Mouse (Mus musculus): ENCODE data around the gene Tm6sf1. TPM values are rescaled to one million over a fixed set of nuclear protein-coding genes. Genes with fewer than 3 reads are reported as not detected.
"Not testable (repeated sequence)": the region's sequence is repeated elsewhere in the genome, so short reads cannot be mapped to it uniquely, and the experiment has no call there.

The Tm6sf1 gene
- 21.2 and 24.4 TPM in 2 replicates for polyA plus RNA-seq (2012; ENCODE audit: insufficient read depth, insufficient read length, missing spikeins)

DNA sequence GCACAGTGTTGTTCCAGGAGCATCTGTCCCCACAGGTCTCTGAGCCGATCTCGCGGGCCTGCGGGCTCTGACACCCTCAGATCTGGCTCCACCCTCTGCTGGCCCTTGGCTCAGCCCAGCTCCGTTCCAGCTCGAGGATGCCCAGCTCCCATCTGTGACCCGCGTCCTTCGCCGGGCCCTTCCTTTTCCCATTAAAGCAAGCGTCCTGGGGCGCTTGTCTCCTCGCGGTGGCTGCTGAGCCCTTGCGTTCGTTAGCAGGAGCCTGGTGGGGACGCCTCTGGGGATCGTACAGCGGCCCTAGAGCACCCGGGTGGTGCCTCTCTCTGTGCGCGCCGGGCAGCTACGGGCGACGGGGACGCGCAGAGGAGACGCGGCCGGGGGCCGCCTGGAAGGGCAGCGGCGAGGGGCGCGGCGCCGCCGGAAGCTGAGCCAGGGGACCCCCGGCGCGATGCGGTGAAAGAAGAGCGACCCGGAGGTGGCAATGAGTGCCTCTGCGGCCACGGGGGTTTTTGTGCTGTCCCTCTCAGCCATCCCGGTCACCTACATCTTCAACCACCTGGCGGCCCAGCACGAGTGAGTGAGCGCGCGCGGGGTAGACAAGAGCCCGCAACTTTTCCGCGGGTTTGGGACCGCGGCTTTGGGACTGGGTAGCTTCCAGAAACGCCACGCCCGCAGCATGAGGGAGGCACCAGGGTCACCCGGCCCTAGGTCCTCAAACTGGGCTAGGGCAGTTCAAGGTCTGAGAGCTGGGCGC lies at the start of gene Tm6sf1:
Tm6sf1 (plus strand) TSS at position 34 of the 754 bp plus-strand sequence.
- Histone ChIP-seq H3K4me3 (ENCODE audit: insufficient read depth, low read depth, low read length) (peak within 1 kb of the TSS; percentile 88), H3K4me1 (ENCODE audit: control insufficient read depth, insufficient read depth, insufficient read length, low read length) (peaks cover 20% of the 10 kb centered on the region), H3K27ac (replicated peaks; ENCODE audit: low read depth, low read length) (peak within 1 kb of the TSS; percentile 84)

- H3K27ac ChIP-seq (replicated peaks; ENCODE audit: low read depth, low read length): no peak overlapping the region
Measured at GRCm38 (mm10) chr7:81824906-81825305, 33.9 kb upstream of the Tm6sf1 start.

DNA sequence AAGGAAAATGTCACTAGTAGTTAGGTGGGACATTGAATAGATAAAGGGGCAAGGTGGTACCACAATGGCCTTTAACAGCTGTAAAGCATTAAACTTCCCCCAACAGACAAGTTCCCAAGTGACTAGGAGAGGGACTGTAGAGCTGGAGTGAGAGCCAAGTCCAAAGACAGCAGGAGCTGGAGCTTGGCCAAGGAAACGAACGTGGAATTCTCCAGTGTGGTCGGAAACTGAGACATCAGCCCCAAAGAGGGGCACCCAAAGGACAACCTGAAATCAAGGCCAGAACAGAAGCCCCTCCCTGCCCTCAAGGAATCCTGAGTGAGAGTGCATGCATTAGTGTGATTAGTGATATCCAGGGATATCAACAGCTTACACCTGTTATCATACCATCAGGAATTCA lies 33.4 kb upstream of the Tm6sf1 start:
- H3K27ac ChIP-seq (replicated peaks; ENCODE audit: low read depth, low read length): no peak overlapping the region
- no peak overlapping the region for H3K4me3 ChIP-seq (ENCODE audit: insufficient read depth, low read depth, low read length)
- H3K4me1 ChIP-seq (ENCODE audit: control insufficient read depth, insufficient read depth, insufficient read length, low read length): peaks cover 27% of the 10 kb centered on the region

More at GRCm38 (mm10) chr7:81824906-81825305, 33.9 kb upstream of the Tm6sf1 start:
- Histone ChIP-seq H3K4me3 (ENCODE audit: insufficient read depth, low read depth, low read length) (no peak overlapping the region), H3K4me1 (ENCODE audit: control insufficient read depth, insufficient read depth, insufficient read length, low read length) (peaks cover 25% of the 10 kb centered on the region)

DNA sequence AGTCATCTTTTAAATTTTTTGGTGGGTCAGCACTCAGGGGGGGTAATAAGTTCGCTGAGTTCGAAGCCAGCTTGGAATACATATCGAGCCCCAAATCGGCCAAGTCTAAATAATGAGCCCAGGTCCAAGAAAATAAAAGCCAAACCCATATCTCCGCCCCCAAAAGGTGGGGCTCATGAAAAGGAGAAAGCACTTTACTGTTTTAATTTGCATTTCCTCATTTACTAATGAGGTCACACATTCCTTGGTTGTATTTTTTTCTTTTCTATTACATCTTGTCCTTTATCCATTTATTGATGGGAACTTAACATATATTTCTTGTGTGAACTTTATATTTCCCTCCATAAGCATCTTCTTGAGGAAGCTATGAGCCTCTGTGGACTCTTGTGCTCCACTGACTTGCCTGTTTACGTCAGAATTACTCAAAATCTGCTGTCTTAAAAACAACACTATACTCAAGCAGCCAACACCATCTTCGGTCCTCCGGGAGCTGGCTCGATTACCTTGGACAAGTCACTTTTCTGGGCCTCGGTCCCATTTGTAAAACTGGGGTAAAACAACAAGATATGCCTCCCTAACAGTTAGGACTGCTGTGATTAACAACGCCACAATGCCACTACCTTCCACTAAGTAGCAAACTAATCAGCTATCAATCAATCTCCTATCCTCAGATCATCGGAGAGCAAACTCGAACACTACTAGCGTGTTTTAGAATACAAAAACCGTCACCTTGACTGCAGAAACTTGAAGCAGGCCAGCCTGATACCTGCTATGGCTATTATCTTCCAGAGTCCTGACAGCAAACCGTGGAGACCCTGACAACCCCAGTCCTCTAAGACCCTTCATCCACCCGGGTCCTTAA lies 30.8 kb upstream of the Tm6sf1 start:
- peaks cover 27% of the 10 kb centered on the region for H3K4me1 ChIP-seq (ENCODE audit: control insufficient read depth, insufficient read depth, insufficient read length, low read length)
- H3K4me3 ChIP-seq (ENCODE audit: insufficient read depth, low read depth, low read length): peak overlapping the region; percentile 98

GRCm38 (mm10) chr7:81828681-81829378 lies 30.0 kb upstream of the Tm6sf1 start:
- H3K27ac ChIP-seq (replicated peaks; ENCODE audit: low read depth, low read length): peak overlapping the region; percentile 90
- peak overlapping the region; percentile 98 for H3K4me3 ChIP-seq (ENCODE audit: insufficient read depth, low read depth, low read length)
- peaks cover 25% of the 10 kb centered on the region for H3K4me1 ChIP-seq (ENCODE audit: control insufficient read depth, insufficient read depth, insufficient read length, low read length)

More for the DNA sequence above, 30.8 kb upstream of the Tm6sf1 start:
- H3K27ac ChIP-seq (replicated peaks; ENCODE audit: low read depth, low read length): peak overlapping the region; percentile 90

DNA sequence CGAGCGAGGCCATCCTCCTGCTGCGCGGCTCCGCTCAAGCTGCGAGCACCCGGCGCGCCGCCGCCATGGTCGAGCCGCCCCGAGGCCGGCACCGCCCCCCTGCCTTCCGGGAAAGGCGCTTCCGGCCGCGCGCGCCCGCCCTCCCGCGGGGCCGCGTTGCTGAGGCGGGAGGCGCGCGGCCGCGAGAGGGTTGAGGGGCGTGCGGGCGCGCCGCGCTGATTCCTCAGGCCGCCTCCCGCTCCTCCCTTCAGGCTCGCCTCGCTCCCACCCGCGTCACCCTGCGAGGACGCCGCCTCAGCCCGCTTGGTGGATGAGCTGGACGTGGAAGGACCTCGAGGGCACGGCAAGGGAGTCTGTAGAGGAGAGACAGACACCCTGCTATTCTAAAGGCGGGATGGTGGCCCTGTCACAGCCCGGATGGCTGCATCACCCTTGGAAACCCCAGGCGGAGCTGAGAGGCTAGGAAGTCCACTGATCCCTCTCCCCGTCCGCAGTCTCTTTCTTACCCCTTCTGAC lies 29.4 kb upstream of the Tm6sf1 start, which contains the start of gene Btbd1:
Btbd1 (minus strand) TSS at position 53 of the 516 bp plus-strand sequence.
- peak within 1 kb of the TSS; percentile 98 for H3K4me3 ChIP-seq (ENCODE audit: insufficient read depth, low read depth, low read length)
- peak within 1 kb of the TSS; percentile 90 for H3K27ac ChIP-seq (replicated peaks; ENCODE audit: low read depth, low read length)
- H3K4me1 ChIP-seq (ENCODE audit: control insufficient read depth, insufficient read depth, insufficient read length, low read length): peaks cover 22% of the 10 kb centered on the region

- Histone ChIP-seq H3K4me1 (ENCODE audit: control insufficient read depth, insufficient read depth, insufficient read length, low read length) (peaks cover 2% of the 10 kb centered on the region; the same call in 1 of the 2 replicates), H3K4me3 (ENCODE audit: insufficient read depth, low read depth, low read length) (no peak overlapping the region), H3K27ac (replicated peaks; ENCODE audit: low read depth, low read length) (no peak overlapping the region)
Measured at GRCm38 (mm10) chr7:81834847-81835246, 24.0 kb upstream of the Tm6sf1 start.

DNA sequence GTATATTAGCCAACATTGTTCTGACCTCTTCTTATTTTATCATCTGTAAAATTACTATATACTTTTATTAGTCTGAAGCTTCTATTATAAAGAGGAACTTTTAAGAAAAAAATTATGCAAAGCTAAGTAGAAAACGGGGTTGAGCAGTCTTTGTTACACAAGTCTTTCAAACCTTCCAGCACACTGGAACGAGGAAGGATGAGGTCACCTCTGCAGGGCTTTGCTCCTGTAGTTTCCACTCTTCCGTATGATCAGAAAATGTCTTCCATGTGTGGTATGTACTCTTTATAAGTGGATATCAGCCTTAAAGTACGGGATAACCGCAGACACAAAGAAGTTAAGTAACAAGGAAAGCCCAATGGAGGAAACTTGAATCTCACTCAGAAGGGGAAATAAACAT lies 23.4 kb upstream of the Tm6sf1 start:
- no peak overlapping the region for H3K27ac ChIP-seq (replicated peaks; ENCODE audit: low read depth, low read length)
- no peak overlapping the region for H3K4me3 ChIP-seq (ENCODE audit: insufficient read depth, low read depth, low read length)
- H3K4me1 ChIP-seq (ENCODE audit: control insufficient read depth, insufficient read depth, insufficient read length, low read length): no peaks in the 10 kb centered on the region

- H3K4me3 ChIP-seq (ENCODE audit: insufficient read depth, low read depth, low read length); H3K27ac ChIP-seq (replicated peaks; ENCODE audit: low read depth, low read length); H3K4me1 ChIP-seq (ENCODE audit: control insufficient read depth, insufficient read depth, insufficient read length, low read length): not testable (repeated sequence)
Measured at GRCm38 (mm10) chr7:81837771-81838170, 21.0 kb upstream of the Tm6sf1 start.

- peaks cover 7% of the 10 kb centered on the region; the same call in 1 of the 2 replicates for H3K4me1 ChIP-seq (ENCODE audit: control insufficient read depth, insufficient read depth, insufficient read length, low read length)
- no peak overlapping the region for H3K4me3 ChIP-seq (ENCODE audit: insufficient read depth, low read depth, low read length)
- no peak overlapping the region for H3K27ac ChIP-seq (replicated peaks; ENCODE audit: low read depth, low read length)
Measured at GRCm38 (mm10) chr7:81839746-81840145, 19.1 kb upstream of the Tm6sf1 start.

- H3K4me1 ChIP-seq (ENCODE audit: control insufficient read depth, insufficient read depth, insufficient read length, low read length): peaks cover 7% of the 10 kb centered on the region; the same call in 1 of the 2 replicates
- no peak overlapping the region for H3K4me3 ChIP-seq (ENCODE audit: insufficient read depth, low read depth, low read length)
- peak overlapping the region; percentile 55 for H3K27ac ChIP-seq (replicated peaks; ENCODE audit: low read depth, low read length)
Measured at GRCm38 (mm10) chr7:81840661-81841181, 18.1 kb upstream of the Tm6sf1 start.

- Histone ChIP-seq H3K4me3 (ENCODE audit: insufficient read depth, low read depth, low read length) (no peak overlapping the region), H3K4me1 (ENCODE audit: control insufficient read depth, insufficient read depth, insufficient read length, low read length) (peaks cover 7% of the 10 kb centered on the region; the same call in 1 of the 2 replicates), H3K27ac (replicated peaks; ENCODE audit: low read depth, low read length) (peak overlapping the region; percentile 55)
Measured at GRCm38 (mm10) chr7:81841439-81841838, 17.4 kb upstream of the Tm6sf1 start.

DNA sequence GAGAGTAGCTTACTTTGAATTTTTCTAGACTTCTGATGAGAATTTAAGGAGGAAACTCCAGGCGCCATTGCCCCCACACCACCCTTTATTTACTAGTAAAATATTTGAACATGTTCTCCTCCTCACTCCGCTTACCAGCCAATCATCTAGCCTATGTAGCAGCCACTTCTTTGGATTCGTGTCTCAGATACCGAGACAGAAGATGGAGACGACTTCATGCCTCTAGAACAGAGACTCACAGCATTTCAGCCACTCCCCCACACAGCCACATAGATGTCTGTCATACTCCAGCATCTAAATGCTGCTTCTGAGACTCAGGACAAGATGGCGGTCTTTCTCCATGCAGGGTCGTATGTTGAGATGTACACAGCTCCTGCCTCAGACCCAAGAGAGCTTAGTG lies 16.7 kb upstream of the Tm6sf1 start:
- no peak overlapping the region for H3K4me3 ChIP-seq (ENCODE audit: insufficient read depth, low read depth, low read length)
- peaks cover 7% of the 10 kb centered on the region; the same call in 1 of the 2 replicates for H3K4me1 ChIP-seq (ENCODE audit: control insufficient read depth, insufficient read depth, insufficient read length, low read length)
- no peak overlapping the region for H3K27ac ChIP-seq (replicated peaks; ENCODE audit: low read depth, low read length)

GRCm38 (mm10) chr7:81842998-81843397 lies 15.8 kb upstream of the Tm6sf1 start:
- H3K27ac ChIP-seq (replicated peaks; ENCODE audit: low read depth, low read length): no peak overlapping the region
- H3K4me1 ChIP-seq (ENCODE audit: control insufficient read depth, insufficient read depth, insufficient read length, low read length): peaks cover 7% of the 10 kb centered on the region; the same call in 1 of the 2 replicates
- no peak overlapping the region for H3K4me3 ChIP-seq (ENCODE audit: insufficient read depth, low read depth, low read length)
